Mouse (Mus musculus): ENCODE data around the gene Cdk9.

- no peak for TF ChIP-seq CTCF (conservative IDR thresholded peaks at IDR 0.05; ENCODE audit: low read length)
- TF ChIP-seq NANOG (IDR thresholded peaks at IDR 0.05; ENCODE audit: borderline replicate concordance, low read length): no peak
- TF ChIP-seq POU5F1 (IDR thresholded peaks at IDR 0.05; ENCODE audit: borderline replicate concordance, low read length): no peak
Measured at GRCm38 (mm10) chr2:32734480-32734879, 21.6 kb upstream of the Cdk9 start.

All from E14TG2a.4 (cell line).